Mouse (Mus musculus) embryo, embryonic 9.5 days (tissue): ENCODE data around the gene Rapgefl1.

ENCODE experiments used
- DNase-seq: peaks from one replicate; pipeline ENCODE4 v3.0.0-alpha.2; 2017; ENCODE audit errors: extremely low spot score

Gene Rapgefl1

DNA sequence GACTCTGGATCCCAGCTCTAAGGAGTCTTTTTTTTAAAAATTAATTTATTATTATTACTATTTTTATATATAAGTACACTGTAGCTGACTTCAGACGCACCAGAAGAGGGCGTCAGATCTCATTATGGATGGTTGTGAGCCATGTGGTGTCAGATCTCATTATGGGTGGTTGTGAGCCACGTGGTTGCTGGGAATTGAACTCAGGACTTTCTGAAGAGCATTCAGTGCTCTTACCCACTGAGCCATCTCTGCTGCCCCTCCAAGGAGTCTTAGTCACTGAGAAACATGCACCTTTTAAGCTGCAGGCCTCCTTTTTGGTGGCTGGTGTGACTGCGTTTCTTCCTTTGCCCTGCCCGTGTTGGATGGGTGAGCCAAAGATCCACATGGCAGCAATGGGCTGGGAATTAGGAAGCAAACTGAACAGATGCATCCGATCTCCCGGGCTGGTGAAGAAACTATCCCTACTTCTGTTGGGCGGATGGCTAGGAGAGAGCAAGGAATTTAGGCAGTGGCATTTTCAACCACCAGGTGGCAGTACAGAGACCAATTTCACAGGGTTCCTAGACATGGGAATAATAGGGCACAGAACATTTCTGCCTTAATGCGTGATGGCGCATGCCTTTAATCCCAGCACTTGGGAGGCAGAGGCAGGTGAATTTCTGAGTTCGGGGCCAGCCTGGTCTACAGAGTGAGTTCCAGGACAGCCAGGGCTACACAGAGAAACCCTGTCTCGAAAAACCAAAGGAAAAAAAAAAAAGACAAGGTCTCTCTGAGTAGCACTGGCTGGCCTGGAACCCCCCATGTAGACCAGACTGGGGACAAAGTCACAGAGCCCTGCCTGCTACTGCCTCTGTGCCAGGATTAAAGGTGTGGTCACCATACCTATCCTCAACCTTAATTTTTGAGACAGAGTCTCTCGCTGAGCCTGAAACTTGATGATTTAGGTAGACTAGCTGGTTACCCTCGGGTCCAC is 22.5 kb downstream of the Rapgefl1 start:
- peak; percentile 88 for DNase-seq

GRCm38 (mm10) chr11:98863028-98863750 is 26.6 kb downstream of the Rapgefl1 start, which contains the start of gene Wipf2:
Gene Wipf2, plus strand, starts transcription at chr11:98863638.
- peak; percentile 97 for DNase-seq

DNA sequence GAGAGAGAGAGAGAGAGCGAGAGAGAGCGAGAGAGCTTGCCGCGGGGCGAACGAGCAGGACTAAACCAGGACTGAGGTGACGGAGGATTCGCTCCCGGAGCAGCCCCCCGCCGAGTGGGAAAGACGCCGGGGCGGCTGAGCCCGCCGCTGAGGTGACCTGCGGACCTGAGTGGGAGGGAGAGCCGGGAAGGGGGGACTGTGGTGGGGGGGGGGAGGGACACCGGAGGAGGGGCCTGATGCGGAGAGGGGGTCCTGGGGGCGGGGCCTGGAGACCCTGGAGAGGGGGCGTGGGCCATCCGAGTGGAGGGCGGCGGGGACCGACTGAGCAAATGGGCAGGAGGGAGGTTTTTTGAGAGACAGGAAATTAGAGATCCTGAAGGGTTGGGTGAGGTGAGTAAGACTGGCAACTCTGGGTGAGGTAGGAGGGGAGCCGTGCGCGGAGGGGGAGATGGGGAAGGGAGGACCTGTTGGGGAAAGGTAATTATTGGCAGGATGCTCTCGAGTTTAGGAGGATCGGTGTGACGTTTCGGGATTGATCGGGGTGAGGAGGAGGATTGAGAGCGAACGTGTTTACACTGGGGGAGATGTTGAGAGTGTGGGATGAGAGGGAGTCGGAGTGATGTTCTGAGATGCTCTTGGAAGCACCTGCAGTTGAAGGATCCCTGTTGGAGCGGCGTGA is 27.3 kb downstream of the Rapgefl1 start:
- DNase-seq: peak; percentile 86

DNA sequence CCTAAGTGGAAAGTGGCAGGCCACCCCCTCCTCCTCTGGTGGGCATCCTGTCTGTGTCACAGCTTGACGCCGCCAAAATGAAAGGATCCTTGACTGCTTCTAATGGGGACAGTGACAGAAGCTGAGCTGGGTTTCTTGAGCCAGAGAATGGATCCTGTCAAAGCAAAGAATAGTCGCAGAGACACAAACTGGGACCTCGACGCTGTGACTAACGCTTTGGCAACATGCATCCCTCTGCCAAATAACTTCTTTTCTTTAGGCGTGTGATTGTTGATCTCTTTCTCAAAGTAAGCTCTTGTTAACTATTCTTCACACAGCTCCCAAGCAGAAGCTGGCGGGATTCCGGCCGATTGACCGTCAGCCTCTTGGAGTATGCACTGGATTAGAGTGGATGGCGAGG is 30.7 kb downstream of the Rapgefl1 start:
- DNase-seq: no peak

DNA sequence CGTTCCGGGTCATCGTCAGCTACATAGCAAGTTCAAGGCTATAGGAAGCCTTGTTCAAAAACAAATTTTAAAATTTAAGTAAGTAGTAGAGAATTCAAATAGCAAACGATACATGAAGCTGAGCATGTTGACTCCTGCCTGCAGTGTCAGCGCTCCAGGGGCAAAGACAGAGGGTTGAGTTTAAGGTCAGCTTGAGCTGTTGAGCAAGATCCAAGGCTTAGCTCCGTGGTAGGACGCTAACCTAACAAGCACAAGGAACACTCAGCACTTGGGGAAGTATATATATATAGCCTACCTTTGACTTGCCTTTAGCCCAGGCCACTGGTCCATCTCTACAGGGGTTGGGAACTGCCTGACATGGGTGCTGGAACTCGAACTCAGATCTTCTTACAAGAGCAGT is 33.3 kb downstream of the Rapgefl1 start:
- DNase-seq: no peak

- DNase-seq: no peak
Measured at GRCm38 (mm10) chr11:98870791-98871190, 34.2 kb downstream of the Rapgefl1 start.

- no peak for DNase-seq
Measured at GRCm38 (mm10) chr11:98871416-98871815, 34.8 kb downstream of the Rapgefl1 start.

DNA sequence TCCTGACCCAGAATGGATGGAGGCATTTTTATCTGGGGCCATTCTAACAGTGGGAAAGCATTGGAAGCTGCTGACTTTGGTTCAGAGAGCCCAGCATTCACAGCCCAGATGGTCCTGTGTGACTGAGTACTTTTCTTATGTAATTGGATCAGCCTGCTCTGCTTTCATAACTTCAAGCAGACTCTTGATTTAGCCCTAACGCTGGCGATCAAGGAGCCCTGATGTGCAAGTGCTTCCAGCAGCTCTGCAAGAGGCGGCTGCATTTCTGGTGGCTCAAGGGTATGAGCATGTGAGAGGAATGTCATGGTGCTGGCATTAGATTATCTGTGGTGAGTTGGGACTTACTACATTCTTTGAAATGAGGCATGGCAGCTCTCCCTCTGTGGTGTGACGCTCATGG is 35.5 kb downstream of the Rapgefl1 start:
- no peak for DNase-seq

DNA sequence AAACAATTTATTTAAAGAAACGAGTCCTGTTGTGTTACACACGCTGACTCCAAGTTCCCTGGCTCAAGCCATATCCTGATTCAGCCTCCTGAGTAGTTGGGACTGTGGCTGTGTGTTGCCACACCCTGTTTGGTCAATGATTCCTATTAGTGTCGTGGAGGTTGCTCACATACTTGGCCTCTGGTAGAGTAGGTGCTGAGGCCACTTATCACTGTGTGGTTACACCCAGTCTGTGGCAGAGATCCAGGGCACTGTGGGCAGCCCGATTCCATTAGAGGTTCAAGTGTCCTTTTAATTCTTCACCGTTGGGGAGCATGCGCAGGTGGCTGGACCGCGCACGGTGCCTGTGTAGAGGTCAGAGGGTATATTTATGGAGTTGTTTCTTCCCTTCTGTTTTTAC is 37.3 kb downstream of the Rapgefl1 start:
- DNase-seq: no peak

- no peak for DNase-seq
Measured at GRCm38 (mm10) chr11:98877001-98877400, 40.4 kb downstream of the Rapgefl1 start.

DNA sequence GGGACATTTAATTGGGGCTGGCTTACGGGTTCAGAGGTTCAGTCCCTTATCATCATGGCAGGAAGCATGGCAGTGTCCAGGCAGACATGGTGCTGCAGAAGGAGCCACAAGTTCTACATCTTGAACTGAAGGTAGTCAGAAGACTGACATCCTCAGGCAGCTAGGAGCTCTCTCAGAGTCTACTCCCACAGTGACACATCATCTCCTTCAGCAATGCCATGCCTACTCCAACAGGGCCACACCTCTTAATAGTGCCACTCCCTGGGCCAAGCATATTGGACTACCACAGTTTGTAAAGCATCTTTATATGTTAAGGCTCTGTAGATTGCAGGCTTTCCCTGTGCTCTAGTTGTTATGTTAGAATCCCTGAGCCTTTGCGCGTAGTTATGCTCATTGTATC is 51.1 kb downstream of the Rapgefl1 start:
- no peak for DNase-seq

GRCm38 (mm10) chr11:98889077-98889476 is 52.5 kb downstream of the Rapgefl1 start:
- DNase-seq: no peak

GRCm38 (mm10) chr11:98889977-98890376 is 53.4 kb downstream of the Rapgefl1 start:
- DNase-seq: no peak

- DNase-seq: no peak
Measured at GRCm38 (mm10) chr11:98892426-98892825, 55.8 kb downstream of the Rapgefl1 start.

DNA sequence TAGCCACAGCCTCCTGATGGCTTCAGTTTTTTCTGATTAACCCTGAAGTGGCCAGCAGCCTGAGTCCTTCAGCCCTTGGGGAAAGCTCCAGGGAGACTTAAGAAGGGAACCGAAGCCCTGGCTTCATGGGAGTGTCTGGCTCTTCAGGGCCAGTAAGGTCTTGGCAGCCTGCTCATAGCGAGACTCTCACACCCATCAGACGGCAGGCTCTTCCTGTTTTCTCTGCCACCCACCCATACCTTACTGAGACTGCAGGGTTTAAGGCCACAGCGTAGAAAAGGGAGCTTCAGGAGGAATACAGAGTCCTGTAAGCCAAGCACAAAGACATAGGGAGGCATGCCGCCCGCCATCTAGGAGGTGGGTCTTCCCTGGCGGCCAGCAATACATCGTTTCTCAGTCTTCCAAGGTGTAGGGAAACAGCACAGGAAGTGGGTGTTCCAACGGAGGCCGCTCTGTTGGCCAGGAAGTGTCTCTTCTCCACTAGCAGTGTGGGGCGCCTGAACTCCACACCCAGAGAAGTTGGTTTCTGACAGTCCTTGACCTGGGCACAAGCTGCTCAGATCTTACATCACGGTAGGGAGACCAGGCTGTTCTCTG is 64.0 kb downstream of the Rapgefl1 start:
- no peak for DNase-seq

GRCm38 (mm10) chr11:98902621-98903245 is 66.1 kb downstream of the Rapgefl1 start:
- DNase-seq: peak; percentile 80
